Mouse (Mus musculus) bone marrow macrophage, adult 2 months (primary cell): ENCODE measurements around the gene Fadd. TPM values are rescaled to one million over a fixed set of nuclear protein-coding genes. Genes with fewer than 3 reads are reported as not detected.

Experiments used
- H3K27ac ChIP-seq: 2 replicates; pipeline ENCODE4 v1.5.1; 2012; ENCODE audit warnings: low read depth, low read length; ENCODE audit not compliant: insufficient read depth
- H3K4me1 ChIP-seq: 2 replicates; pipeline ENCODE4 v1.6.1; 2012; ENCODE audit warnings: low read length; ENCODE audit not compliant: control insufficient read depth, insufficient read depth
- H3K4me3 ChIP-seq: 2 replicates; pipeline ENCODE4 v1.5.1; 2012; ENCODE audit warnings: mild to moderate bottlenecking, low read length, moderate library complexity; ENCODE audit not compliant: insufficient read depth
- CTCF ChIP-seq: IDR thresholded peaks from 2 replicates; pipeline ENCODE4 v1.5.1; 2012; ENCODE audit warnings: low read depth, mild to moderate bottlenecking, low read length, moderate library complexity
- POLR2A ChIP-seq: IDR thresholded peaks from 2 replicates; pipeline ENCODE4 v1.6.1; 2012; ENCODE audit warnings: mild to moderate bottlenecking, low read depth, low read length, borderline replicate concordance
- polyA plus RNA-seq: library from polyadenylated mRNA; stranded (reverse); fragments of >200 nt; gene quantifications from 2 replicates; pipeline ENCODE4 v1.2.4, GENCODE M21; 2012; ENCODE audit not compliant: missing spikeins, insufficient read depth, insufficient read length

The Fadd gene
- 6.7 TPM in 2 replicates for polyA plus RNA-seq

GRCm38 (mm10) chr7:144582284-144582980, at the start of gene Fadd:
Gene Fadd (minus strand): TSS chr7:144582463.
- peak within 1 kb of the TSS; percentile 94 for H3K27ac ChIP-seq
- H3K4me1 ChIP-seq, result peaks cover 42% of the 10 kb centered on the region
- H3K4me3 ChIP-seq, result peak within 1 kb of the TSS; percentile 100
- TF ChIP-seq CTCF, result no peak
- no peak for TF ChIP-seq POLR2A

GRCm38 (mm10) chr7:144630622-144631021, 48.4 kb upstream of the Fadd start:
- no peak overlapping the region for H3K4me3 ChIP-seq
- H3K4me1 ChIP-seq, result no peaks in the 10 kb centered on the region
- no peak for TF ChIP-seq CTCF
- no peak for TF ChIP-seq POLR2A
- no peak overlapping the region for H3K27ac ChIP-seq

DNA sequence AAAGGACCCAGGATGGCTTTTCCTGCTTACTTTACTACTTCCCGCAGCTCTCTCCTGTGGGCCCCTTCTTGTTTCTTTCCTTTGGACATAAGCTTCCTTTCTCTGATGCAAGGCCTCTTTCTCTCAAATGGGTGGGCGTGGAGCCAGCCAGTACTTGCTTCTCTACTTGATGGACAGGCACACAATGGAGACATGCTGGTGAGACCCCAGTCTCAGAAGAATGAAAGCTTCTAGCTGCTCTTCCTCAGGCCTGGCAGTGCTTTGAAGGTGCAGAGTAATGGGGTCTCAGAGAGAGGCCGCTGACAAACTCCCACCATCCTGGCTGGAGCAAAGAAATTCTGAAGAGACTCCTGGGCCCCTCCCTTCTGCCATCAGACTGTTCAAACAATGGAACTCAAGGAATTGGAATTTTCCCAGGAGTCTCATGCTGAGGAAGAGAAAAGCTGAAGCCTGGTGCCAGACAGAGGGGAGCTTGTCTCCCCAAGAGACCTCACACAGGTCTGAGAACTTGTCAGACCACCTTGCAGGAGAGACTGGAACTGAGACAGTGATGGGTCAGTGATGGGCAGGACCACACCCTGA, 46.2 kb upstream of the Fadd start:
- H3K27ac ChIP-seq, result no peak overlapping the region

DNA sequence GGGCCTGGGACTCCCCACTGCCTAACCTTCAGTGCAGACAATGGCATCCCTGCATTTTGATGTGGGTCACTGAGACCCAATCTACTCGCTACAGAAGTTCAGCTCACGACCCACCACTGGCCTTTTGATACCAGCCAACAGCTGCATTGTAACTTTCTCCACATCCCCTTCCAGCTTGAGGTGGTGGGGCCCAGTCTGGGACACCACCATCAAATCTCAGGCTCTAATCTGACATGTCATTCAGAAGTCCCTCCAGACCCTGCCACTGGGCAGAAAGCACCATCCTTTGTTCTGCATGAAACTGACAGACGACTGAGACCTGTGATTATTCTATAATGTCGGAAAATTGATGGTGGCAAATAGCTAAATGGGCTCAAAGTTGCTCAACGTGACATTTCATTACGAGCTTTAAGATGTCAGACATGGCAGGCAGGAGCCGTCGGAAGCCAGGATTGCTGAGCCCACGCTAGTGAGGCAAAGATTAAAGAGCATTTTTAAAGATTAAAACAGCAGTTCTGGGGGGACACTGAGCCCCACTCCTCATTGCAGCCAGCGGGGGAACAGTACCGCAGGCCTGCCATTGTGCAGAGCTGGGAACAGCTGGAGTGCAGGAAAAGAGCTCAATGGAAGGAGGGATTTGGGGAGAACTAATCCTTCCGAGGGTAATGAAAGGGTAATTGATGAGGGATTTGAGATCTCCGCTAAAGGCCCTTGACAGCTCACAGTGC, 45.5 kb upstream of the Fadd start:
- Histone ChIP-seq H3K4me1 (no peaks in the 10 kb centered on the region), H3K27ac (no peak overlapping the region), H3K4me3 (no peak overlapping the region)
- TF ChIP-seq CTCF (no peak), POLR2A (no peak)

More for the DNA sequence above, 46.2 kb upstream of the Fadd start:
- no peak for TF ChIP-seq CTCF
- TF ChIP-seq POLR2A, result no peak
- Histone ChIP-seq H3K4me3 (no peak overlapping the region), H3K4me1 (no peaks in the 10 kb centered on the region)

GRCm38 (mm10) chr7:144626042-144626441, 43.8 kb upstream of the Fadd start:
- Histone ChIP-seq H3K4me3 (no peak overlapping the region), H3K4me1 (no peaks in the 10 kb centered on the region), H3K27ac (no peak overlapping the region)
- TF ChIP-seq CTCF (no peak), POLR2A (no peak)

DNA sequence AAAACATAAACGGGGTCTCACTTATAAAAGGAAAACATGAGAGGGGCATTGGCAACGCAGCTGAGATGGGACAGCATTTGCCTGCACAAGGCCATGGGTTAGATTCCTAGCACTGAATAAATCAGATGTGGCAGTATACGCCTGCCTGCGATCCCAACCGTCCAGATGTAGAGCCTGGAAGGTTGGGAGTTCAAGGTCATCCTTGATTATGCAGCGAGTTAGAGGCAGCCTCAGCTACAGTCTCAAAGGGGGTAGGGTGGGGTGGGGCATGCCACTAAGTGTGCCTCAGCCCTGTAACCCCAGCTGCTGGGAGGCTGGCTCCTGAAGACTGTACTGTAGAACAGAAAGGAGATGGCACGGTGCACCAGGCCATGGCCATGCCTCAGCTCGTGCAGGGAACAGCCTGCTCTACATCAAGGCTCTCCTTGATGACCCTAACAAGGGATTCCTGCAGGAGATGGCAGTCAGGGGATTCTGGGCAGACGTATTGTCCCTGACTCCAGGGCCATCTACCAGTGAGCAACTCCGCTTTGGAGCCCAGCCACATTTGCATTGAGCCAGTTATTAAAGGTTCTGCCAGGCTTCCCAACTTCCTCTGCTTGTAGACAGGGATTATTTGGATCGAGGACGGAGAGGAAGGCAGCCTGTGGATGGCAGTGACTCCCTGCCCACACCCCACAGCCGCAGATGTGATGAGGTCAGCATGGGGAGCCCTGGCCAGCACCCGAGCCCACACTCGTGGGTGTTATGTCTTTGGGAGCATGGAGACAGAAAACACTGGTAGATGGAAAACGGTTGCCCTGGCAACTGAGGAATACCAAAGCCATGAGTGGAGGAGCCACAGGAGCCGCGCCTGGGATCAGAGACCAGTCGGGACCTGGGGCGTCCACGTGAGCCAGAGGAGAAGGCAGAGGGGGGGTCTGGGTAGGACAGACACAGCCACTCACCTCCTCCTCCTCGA, 38.7 kb upstream of the Fadd start:
- TF ChIP-seq POLR2A (no peak), CTCF (no peak)
- Histone ChIP-seq H3K4me3 (no peak overlapping the region), H3K4me1 (no peaks in the 10 kb centered on the region), H3K27ac (no peak overlapping the region)

GRCm38 (mm10) chr7:144620315-144620714, 38.1 kb upstream of the Fadd start:
- no peak for TF ChIP-seq CTCF
- no peak for TF ChIP-seq POLR2A
- Histone ChIP-seq H3K27ac (no peak overlapping the region), H3K4me3 (no peak overlapping the region), H3K4me1 (no peaks in the 10 kb centered on the region)

- Histone ChIP-seq H3K4me3 (no peak overlapping the region), H3K27ac (no peak overlapping the region), H3K4me1 (no peaks in the 10 kb centered on the region)
- TF ChIP-seq POLR2A (no peak), CTCF (no peak)
These were observed 33.1 kb upstream of the Fadd start for GRCm38 (mm10) chr7:144615343-144615742.

DNA sequence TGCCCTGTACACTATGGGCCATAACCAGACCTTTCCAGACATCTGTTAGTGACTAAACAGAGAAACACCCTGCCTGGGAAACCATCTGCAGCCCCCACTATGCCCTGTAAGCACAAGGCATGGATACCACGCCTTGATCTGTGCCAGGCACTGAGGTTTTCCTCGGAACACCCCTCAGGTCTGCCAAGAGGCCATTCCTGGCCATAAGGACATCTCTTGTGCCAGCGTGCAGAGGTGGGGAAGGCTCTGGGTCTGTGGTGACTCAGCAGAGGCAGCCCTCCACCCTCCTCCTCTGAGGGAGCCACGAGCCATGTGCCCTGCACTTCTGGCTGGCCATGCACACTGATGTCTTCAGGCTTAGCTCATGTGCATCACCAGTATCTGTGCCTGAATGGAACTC, 30.6 kb upstream of the Fadd start:
- no peaks in the 10 kb centered on the region for H3K4me1 ChIP-seq
- TF ChIP-seq POLR2A (no peak), CTCF (no peak)
- no peak overlapping the region for H3K4me3 ChIP-seq
- H3K27ac ChIP-seq, result no peak overlapping the region

DNA sequence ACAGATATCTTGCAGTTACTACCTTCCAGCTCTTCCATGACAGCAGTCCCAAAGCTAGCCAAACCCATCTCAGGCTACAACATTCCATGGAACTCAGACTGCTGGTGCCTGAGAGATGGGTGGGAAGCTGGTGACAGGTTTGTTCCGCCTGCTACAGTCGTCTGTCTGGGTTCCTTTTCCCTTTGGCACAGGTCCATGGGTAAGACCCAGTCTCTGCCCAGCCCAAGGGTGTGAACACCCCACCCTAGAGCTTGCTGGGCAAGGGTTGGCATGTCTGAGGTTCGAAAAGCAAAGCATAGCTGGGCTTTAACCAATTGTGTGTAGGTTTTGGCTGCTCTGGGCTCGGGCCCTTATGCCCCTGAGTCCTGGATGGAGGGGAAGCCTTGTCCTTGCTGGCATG, 30.1 kb upstream of the Fadd start:
- H3K4me3 ChIP-seq, result no peak overlapping the region
- H3K27ac ChIP-seq, result no peak overlapping the region
- TF ChIP-seq CTCF, result no peak
- H3K4me1 ChIP-seq, result no peaks in the 10 kb centered on the region
